Mouse (Mus musculus) layer of hippocampus, adult 6 months (tissue): ENCODE measurements around the gene Wnt4. TPM values are rescaled to one million over a fixed set of nuclear protein-coding genes. Genes with fewer than 3 reads are reported as not detected.

Source experiments
- long read RNA-seq, 2 experiments: library from polyadenylated mRNA; unstranded; transcript quantifications; one replicate each; pipeline ENCODE4 v2.0.0; 2019 to 2020
- polyA plus RNA-seq: library from polyadenylated mRNA; unstranded; fragments of <200 nt; fragmentation: Nextera tagmentation; gene quantifications from 2 replicates; pipeline ENCODE4 v1.2.3, GENCODE M21; 2021

Gene Wnt4
- 1.3 TPM in 2 replicates for polyA plus RNA-seq
- long read RNA-seq, experiment 1, partial matches to known transcripts, result 1 of 3 reads
- long read RNA-seq, experiment 1, other reads (novel, unspliced or antisense), result 2 of 3 reads
- long read RNA-seq, experiment 2, full-length matches to known transcripts, result 1 of 2 reads
- long read RNA-seq, experiment 2, partial matches to known transcripts, result 0 of 2 reads
- long read RNA-seq, experiment 2, other reads (novel, unspliced or antisense), result 1 of 2 reads

DNA sequence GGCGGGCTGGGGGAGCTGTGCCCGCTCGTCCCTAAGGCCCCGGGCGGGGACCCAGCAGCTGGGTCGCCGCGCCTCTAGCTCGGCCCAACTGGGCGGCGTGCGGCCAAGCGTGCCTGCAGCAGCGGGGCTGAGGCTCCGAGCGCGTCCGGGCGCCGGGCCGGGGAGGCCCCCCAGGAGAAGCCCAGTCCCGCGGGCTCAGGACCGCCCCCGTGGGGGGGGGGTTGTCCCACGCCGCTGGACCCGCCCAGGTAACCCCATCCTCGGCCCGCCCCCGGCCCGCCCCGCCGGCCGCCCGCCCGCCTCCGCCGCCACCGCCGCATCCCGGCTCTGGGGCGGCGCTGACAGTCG is at the start of gene Wnt4:
TSS of gene Wnt4 (plus strand) at position 324 of the 348 bp plus-strand sequence.

Other genes with a start within 250 kb of the Wnt4 start
- gene Zbtb40, start 228.7 kb upstream of the Wnt4 start, polyA plus RNA-seq, result 0.99 and 1.2 TPM in 2 replicates
- 462 and 467 TPM in 2 replicates for gene Cdc42, start 80.2 kb downstream of the Wnt4 start, polyA plus RNA-seq
- gene Cela3a, start 132.3 kb downstream of the Wnt4 start, polyA plus RNA-seq, result not detected in 2 replicates
- gene Cela3b, start 153.1 kb downstream of the Wnt4 start, polyA plus RNA-seq, result not detected in 2 replicates
- not detected in 2 replicates for gene 1700013G24Rik, start 175.8 kb downstream of the Wnt4 start, polyA plus RNA-seq
- 0.88 and 1.2 TPM in 2 replicates for gene Hspg2, start 191.3 kb downstream of the Wnt4 start, polyA plus RNA-seq